8 mouse cellular contexts compared by ENCODE assay signal in genomic region chr19:57003460-57003810, GRCm38 (mm10). TPM values are rescaled to one million over a fixed set of nuclear protein-coding genes. Genes with fewer than 3 reads are reported as not detected.
DNase-seq lines count a peak whose midpoint lies in the region; ATAC-seq and TF ChIP-seq lines count a peak whose summit lies in the region.

No protein-coding gene starts in this region.

- H3K9me3 ChIP-seq in intestine, embryonic 14.5 days (ENCODE audit: control insufficient read depth, low read length) = no peaks in the 10 kb centered on the region
- no peaks in the 10 kb centered on the region for H3K9me3 ChIP-seq in intestine, postnatal 0 days (ENCODE audit: control insufficient read depth)

- no peak for ATAC-seq in intestine, embryonic 14.5 days (replicated peaks; ENCODE audit: low FRiP score, low TSS enrichment, low read depth)
- ATAC-seq in intestine, postnatal 0 days = no peak

- intact Hi-C loops in gastrocnemius, postnatal 14 days (cut with DNase I; ENCODE audit: low total_unique reads) = no loop called here

- peak overlapping the region; percentile 57; the same call in 1 of the 2 replicates for H3K27ac ChIP-seq in intestine, embryonic 14.5 days (ENCODE audit: low read depth)
- no peak overlapping the region for H3K27ac ChIP-seq in intestine, postnatal 0 days (ENCODE audit: low read depth, low read length)

- DNase-seq in intestine, embryonic 14.5 days (ENCODE audit: low spot score) = no peak
- peak; percentile 67 to 74 for DNase-seq in cerebellum, adult 18-20 months
- DNase-seq in kidney, adult 9 months = peak; percentile 71
- peak; percentile 48 for DNase-seq in lung, postnatal 25 days (ENCODE audit: low spot score)
- DNase-seq in gastrocnemius, postnatal 14 days = no peak
- DNase-seq in spleen, adult 12 weeks (ENCODE audit: low spot score) = no peak
- no peak for DNase-seq in spleen, postnatal 14 days (ENCODE audit: low spot score in 2 of 2)

- peaks cover 54% of the 10 kb centered on the region for H3K4me1 ChIP-seq in intestine, embryonic 14.5 days (replicated peaks; ENCODE audit: control insufficient read depth, insufficient read depth, low read length)
- no peaks in the 10 kb centered on the region for H3K4me1 ChIP-seq in intestine, postnatal 0 days (replicated peaks; ENCODE audit: control insufficient read depth, insufficient read depth, low read length)

- no peak for TF ChIP-seq CTCF in intestine, postnatal 0 days (IDR thresholded peaks at IDR 0.05; ENCODE audit: low read depth)

- no peak overlapping the region for H3K4me3 ChIP-seq in intestine, embryonic 14.5 days (ENCODE audit: low read depth, low read length)
- H3K4me3 ChIP-seq in intestine, postnatal 0 days (ENCODE audit: low read depth, low read length) = no peak overlapping the region

- no peak overlapping the region for H3K9ac ChIP-seq in intestine, embryonic 14.5 days (ENCODE audit: low read length)
- no peak overlapping the region for H3K9ac ChIP-seq in intestine, postnatal 0 days (ENCODE audit: low read depth, low read length)

- 0 out of 2 replicates have a peak, but pooled peaks cover 4% of the 10 kb centered on the region for H3K27me3 ChIP-seq in intestine, embryonic 14.5 days (replicated peaks; ENCODE audit: control insufficient read depth, insufficient read depth, low read length)
- peaks cover 19% of the 10 kb centered on the region; the same call in 1 of the 2 replicates for H3K27me3 ChIP-seq in intestine, postnatal 0 days (replicated peaks; ENCODE audit: control insufficient read depth, insufficient read depth, low read length)

- 23% methylated on average over 7 of the region's 7 CpGs for WGBS in intestine, embryonic 14.5 days
- WGBS in intestine, postnatal 0 days = 44% methylated on average over 7 of the region's 7 CpGs

- H3K4me2 ChIP-seq in intestine, embryonic 14.5 days (ENCODE audit: low read length) = peak overlapping the region; percentile 18
- H3K4me2 ChIP-seq in intestine, postnatal 0 days (replicated peaks; ENCODE audit: low read depth) = no peak overlapping the region

- H3K36me3 ChIP-seq in intestine, embryonic 14.5 days (ENCODE audit: control insufficient read depth, insufficient read depth, low read length) = no peaks in the 10 kb centered on the region
- no peaks in the 10 kb centered on the region for H3K36me3 ChIP-seq in intestine, postnatal 0 days (ENCODE audit: control insufficient read depth, insufficient read depth)

RNA-seq across cellular contexts. Expression of gene Afap1l2, which starts 4.6 kb away (rescaled TPM):
- 21.0 and 24.1 TPM in 2 replicates for polyA plus RNA-seq in intestine, embryonic 14.5 days (2014; fragmentation: Nextera tagmentation; extraction: Ambion mirVana)
- polyA plus RNA-seq in intestine, postnatal 0 days (2015; fragmentation: Nextera tagmentation; extraction: Ambion mirVana) = 7.1 TPM in 2 replicates
- 10 to 100 TPM in 1 of 2 experiments, 1 to 10 TPM in 1; 6.0 to 11.0 TPM for total RNA-seq in gastrocnemius, postnatal 14 days (2021)

Comparison
In these comparisons a context has a peak if more than half of its experiments do, and no peak if none do; other contexts are left out.
1. DNase-seq: peak in cerebellum, adult 18-20 months (2 of 2), kidney, adult 9 months (single experiment) and lung, postnatal 25 days (single experiment); none in intestine, embryonic 14.5 days (single experiment), gastrocnemius, postnatal 14 days (single experiment), spleen, adult 12 weeks (single experiment) and spleen, postnatal 14 days (0 of 2).